Mouse (Mus musculus) kidney, postnatal 25 days (tissue): Measurements from ENCODE around the gene Pak1.
A peak's percentile ranks its signal among the peaks of the same experiment; 100 is the strongest.
"Not testable (repeated sequence)": the region's sequence is repeated elsewhere in the genome, so short reads cannot be mapped to it uniquely, and the experiment has no call there.

Experiments
- DNase-seq, 2 experiments: peaks; one replicate each; pipeline ENCODE4 v3.0.0; 2021; ENCODE audit warnings: mixed read lengths in 2 of 2

Gene Pak1

GRCm38 (mm10) chr7:97780222-97780621 lies 8.1 kb upstream of the Pak1 start:
- DNase-seq, result no peak

GRCm38 (mm10) chr7:97780815-97781214 lies 7.5 kb upstream of the Pak1 start:
- no peak for DNase-seq

DNA sequence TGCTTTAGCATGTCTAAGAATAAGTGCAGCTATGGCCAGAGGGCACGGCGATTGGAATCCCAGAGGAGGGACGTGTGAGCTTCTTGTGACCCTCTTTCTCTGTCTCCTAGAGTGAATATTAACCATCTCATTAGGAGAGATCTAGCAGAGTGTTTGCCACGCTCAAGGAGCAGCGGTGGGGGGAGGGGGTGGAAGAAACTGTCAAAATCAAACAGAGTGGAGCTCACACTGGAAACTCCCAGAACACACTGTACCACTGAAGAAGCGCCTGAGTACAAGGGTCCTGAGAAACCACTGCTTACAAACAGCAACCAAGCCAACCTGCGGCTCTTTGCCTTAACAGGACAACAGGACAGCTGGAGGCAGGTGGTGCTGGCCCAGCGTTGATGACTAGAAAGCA lies 6.8 kb upstream of the Pak1 start:
- DNase-seq, result peak; percentile 32 to 73

DNA sequence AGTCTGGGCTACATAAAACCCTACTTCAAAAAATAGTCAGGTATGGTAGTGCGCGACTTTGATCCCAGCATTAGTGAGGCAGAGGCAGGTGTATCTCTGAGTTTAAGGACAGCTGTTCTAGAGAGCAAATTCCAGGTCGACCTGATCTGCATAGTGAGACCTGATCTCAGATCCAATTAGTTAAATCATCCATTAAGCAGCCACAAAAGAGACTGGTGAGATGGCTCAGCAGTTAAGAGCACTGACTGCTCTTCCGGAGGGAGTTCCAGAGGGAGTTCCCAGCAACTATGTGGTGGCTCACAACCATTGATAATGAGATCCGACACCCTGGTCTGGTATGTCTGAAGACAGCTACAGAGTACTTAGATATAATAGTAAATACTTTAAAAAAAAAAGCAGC lies 4.8 kb upstream of the Pak1 start:
- no peak for DNase-seq

DNA sequence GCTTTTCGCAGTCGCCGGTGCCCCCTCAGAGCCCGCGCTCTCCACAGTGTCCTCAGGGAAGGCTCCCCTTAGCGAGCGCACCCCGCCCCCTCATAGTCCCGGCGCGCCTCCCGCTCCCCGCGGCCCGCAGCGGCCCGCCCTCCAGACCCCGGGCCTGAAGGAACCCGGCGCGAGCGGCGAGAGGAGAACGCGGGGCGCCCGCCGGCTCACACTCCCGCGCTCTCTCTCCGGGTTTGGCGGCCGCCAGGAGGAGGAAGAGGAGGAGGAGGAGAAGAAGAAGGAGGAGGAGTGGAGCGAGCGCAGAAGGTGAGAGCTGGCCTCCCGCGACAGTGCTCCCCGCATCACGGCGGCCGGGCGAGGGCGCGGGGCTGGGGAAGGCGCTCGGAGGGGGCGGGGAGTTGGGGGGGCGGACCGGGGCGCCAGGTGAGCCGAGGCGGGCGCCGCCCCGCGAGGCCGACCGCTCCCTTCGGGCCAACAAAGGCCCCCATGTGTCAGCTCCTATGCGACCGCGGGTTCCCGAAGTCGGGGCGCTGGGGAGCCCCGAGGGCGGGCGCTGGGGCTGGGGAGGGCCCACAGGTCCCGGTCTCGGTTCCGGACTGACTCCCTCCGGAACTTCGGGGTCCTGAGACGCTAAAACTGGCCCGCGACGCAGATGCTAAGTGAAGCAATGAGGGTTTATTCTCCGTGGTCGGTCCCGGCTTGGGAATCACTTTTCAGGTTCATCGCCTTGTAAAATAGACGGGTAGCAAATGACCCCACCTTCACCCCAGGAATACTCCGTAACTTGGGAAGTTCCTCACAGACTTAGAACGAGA lies 535 bp downstream of the Pak1 start:
- no peak for DNase-seq

DNA sequence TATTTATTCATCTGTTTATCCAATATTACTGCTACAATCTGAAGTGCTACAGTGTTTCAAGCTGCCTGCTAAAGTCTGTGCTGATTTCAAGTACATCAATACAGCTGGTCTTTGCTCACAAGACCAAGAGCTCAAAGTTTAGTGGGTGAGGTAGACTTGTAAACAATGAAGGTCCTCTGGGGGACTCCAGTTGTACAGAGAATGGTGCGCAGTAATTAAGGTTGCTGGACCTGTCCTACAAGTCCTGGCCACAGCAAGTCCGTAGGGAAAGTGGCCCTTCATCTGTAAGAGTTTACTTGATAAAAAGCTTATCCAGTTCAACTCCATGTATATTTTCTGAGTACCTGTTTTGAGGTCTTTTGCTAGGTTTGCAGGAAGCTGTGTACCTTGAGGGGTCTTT lies 1.9 kb downstream of the Pak1 start:
- DNase-seq, result no peak

GRCm38 (mm10) chr7:97792324-97792723 lies 4.0 kb downstream of the Pak1 start:
- no peak for DNase-seq

DNA sequence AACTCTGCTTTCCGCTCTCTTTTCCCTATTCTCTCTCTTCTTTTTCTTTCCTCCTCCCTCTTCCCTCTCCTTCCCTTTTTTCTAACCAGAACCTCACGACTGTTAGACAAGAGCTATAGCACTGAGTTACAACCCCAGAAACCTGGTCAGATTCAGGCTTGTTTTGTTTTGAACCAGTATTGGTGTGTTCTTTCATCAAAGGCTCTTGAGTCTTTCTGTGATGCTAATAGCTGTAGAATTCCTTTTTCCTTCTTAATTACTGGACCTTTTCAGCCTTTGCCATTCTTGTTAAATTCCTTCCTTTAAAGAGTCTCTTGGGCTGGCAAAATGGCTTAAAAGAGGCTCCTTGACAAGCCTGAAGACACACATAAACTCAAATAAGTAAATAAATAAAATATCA lies 14.8 kb downstream of the Pak1 start:
- DNase-seq, result no peak

- DNase-seq, result no peak
Observed at GRCm38 (mm10) chr7:97804245-97805066, 16.1 kb downstream of the Pak1 start.

GRCm38 (mm10) chr7:97805067-97805365 lies 16.7 kb downstream of the Pak1 start:
- DNase-seq, result no peak

- no peak for DNase-seq
Observed at GRCm38 (mm10) chr7:97809307-97809706, 21.0 kb downstream of the Pak1 start.

DNA sequence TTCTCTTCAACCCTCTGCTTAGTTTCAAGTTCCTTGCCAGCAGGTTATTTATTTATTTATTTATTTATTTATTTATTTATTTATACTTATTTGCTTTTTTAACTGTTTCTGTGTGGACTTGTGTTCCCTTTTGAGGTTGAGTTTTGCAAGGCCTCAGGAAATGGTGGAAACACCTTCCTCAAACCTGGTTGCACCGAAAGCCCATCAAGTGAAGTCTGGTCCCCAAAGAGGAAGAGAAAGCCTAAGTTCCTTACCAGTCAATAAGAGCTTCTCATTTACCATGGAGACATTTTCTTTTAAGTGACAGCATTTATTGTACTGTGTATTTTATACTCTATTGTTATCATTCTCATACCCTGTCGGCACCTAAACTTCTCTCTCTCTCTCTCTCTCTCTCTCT lies 33.5 kb downstream of the Pak1 start:
- DNase-seq, result no peak

GRCm38 (mm10) chr7:97829091-97829490 lies 40.8 kb downstream of the Pak1 start:
- DNase-seq, result peak in 1 of 2 experiments; percentile 41

DNA sequence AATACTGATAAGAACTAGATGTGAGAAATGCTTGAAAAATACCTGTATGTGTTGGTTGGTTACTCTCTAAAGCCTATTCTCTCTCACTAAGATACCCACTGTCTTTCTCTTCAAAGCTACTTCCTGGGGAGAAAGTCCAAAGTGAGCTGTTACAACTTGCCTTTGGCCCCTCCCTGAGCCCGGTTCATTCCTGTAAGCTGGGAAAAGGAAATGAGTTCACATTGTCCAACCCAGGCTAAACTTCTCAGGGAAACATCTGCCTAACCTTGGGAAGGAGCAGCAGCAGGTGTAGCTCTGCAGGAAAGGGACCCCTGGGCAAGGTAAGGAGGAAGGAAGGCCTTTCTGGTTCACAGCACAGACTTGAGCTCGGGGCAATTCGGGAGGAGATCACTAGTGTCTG lies 42.4 kb downstream of the Pak1 start:
- DNase-seq, result peak; percentile 53 to 59

DNA sequence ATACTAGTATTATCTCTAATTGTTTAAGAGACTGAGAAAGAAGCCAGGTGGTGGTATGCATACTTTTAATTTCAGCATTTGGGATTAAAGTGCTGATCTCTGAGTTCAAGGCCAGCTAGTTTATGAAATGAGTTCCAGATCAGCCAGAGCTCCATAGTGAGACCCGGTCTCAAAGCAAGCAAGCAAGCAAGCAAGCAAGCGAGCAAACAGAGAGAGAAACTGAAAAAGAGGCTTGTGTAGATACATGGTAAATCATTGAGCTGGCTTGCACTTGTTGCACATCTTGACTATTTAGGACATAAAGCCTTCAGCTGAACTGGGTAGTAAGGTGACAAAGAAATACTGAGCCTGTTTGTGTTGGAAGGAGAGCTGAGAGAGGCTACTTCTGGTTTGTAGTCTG lies 44.6 kb downstream of the Pak1 start:
- DNase-seq, result no peak

DNA sequence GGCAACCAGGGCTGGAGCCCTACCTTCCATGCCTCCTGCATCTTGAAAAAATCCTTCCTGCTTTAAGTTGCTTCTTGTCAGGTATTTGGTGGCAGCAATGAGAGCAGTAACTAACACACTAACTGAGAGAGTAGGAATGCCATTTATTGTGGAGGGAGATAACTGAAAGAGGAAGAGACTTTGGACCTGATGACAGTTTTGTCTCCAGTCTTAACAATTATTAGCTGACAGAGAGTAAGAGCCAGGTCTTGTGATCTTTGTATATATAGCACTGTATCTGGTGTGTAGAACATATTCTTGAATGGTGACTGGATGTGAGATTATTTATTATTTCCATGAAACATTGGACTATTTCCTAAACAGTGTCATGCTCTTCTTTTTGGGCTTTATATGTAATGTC lies 50.2 kb downstream of the Pak1 start:
- DNase-seq, result no peak

DNA sequence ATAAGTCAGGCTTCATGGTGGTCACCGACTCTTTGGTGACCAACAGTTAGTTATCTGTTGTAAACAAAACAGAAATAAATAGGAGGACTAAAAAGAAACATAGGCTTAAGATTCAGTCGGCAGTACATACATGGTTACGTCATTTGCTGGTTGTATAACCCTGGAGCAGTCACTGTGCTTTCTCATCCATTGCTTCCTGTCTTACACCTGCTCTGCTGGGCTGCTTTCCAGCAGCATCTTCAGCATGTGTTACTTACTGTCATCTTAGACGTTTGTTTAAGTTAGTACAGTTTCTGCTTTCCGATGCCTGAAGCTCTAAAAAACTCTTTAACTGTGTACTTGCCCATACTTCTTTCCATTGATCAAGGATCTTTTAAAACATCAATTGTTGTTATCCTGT lies 53.0 kb downstream of the Pak1 start:
- DNase-seq, result no peak

DNA sequence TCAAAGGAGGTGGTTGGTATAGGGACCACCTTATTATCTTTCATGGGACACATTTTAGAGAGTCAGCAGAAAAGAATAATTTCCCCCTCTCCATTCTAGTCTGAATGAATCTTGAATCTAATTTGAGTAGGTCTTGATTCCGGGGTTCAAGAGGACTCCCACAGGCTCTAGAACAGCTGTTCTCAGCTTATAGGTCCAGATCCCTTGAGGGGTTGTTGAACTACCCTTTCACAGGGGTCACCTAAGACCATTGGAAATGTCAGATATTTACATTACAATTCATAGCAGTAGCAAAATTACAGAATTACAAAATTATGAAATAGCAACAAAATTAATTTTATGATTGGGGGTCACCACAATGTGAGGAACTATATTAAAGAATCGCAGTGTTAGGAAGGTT lies 54.0 kb downstream of the Pak1 start:
- no peak for DNase-seq

DNA sequence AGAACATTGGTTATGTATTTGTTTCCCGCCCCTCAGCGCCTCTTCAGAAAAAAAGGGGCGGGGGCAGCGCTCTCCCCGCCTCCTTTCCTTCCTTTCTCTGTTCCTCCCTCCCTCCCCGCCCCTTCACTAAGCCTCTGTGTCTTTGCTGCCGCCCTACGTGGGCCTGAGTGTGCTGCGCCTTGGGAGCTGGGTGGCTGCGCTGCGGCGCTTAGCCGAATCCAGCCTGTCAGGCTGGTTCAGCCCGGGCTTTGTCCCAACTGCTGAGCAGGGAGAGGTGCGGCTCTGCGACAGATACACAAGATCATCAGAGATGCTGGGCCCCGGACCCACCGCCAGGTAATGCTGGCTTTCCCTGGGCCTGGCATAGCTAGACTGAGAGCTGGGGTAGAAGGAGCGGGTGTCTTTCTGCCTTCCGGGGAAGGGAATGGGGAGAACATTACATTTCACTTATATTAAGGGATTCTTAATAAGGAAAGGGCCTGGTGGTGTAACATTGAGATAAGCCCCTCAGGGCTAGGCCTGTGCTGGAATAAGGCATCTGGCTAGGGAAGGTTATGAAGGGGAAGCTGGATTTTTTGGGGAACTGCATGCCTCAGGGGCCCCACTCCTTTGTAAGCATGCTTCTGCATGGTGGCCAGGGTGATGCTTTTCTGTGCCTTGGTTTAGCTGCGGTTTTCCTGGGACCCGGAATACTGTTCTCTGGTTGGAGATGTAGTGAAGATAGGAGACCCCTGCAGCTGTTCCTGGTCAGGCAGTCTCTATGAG lies 54.6 kb downstream of the Pak1 start:
- DNase-seq, result peak; percentile 66 to 87

GRCm38 (mm10) chr7:97844419-97844818 lies 56.1 kb downstream of the Pak1 start:
- no peak for DNase-seq

GRCm38 (mm10) chr7:97845546-97845945 lies 57.2 kb downstream of the Pak1 start:
- DNase-seq, result peak; percentile 62 to 66

DNA sequence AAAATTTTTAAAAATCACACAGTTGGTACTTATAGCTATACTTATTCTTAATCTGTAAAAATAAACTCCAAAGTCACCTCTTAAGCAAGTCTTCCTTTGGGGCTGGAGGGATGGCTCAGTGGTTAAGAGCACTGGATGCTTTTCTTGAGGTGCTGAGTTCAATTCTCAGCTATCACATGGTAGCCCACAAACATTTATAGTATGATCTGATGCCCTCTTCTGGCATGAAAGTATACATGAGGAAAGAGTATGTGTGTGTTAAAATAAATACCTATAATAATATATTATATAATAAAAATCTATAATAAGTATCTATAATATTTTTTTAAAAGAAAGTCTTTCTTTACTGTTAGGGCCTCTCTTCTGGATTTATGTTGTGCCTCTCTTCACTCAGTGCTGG lies 58.2 kb downstream of the Pak1 start:
- no peak for DNase-seq

GRCm38 (mm10) chr7:97849557-97849956 lies 61.2 kb downstream of the Pak1 start:
- DNase-seq, result not testable (repeated sequence)

DNA sequence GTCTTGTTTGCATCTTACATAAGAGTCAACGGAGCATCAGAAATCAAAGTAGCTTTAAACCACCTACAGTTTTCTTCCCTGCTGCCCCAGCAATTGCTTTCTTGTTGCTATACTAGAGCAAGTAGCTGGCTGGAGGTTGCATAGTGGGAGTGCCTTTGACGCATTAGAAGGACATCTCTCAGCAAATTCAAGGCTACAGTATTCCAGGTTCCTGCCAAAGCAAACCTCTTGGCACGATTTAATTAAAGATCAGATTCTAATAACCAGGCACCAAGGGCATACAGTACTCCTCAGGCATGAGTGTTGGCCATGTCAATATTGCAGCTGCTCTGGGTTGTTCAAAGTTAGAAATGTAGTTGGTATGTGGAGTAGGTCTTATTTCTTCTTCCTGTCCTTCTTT lies 62.0 kb downstream of the Pak1 start:
- DNase-seq, result no peak
